Mouse (Mus musculus) lung, postnatal 14 days (tissue): ENCODE results near the gene Scrg1.
"Not testable (repeated sequence)": the region's sequence is repeated elsewhere in the genome, so short reads cannot be mapped to it uniquely, and the experiment has no call there.

Experiments used
- DNase-seq: peaks from one replicate; pipeline ENCODE4 v3.0.0; 2021

Gene Scrg1

GRCm38 (mm10) chr8:57457152-57457551, 1.4 kb downstream of the Scrg1 start:
- DNase-seq, result no peak

GRCm38 (mm10) chr8:57457942-57458341, 2.2 kb downstream of the Scrg1 start:
- DNase-seq, result no peak

GRCm38 (mm10) chr8:57462839-57463238, 7.1 kb downstream of the Scrg1 start:
- DNase-seq, result no peak

GRCm38 (mm10) chr8:57463757-57464156, 8.0 kb downstream of the Scrg1 start:
- no peak for DNase-seq

GRCm38 (mm10) chr8:57468624-57469023, 12.9 kb downstream of the Scrg1 start:
- peak; percentile 43 for DNase-seq

GRCm38 (mm10) chr8:57470863-57471262, 15.1 kb downstream of the Scrg1 start:
- no peak for DNase-seq

- no peak for DNase-seq
Measured at GRCm38 (mm10) chr8:57473751-57474150, 18.0 kb downstream of the Scrg1 start.

- DNase-seq, result no peak
Measured at GRCm38 (mm10) chr8:57478406-57478805, 22.7 kb downstream of the Scrg1 start.

- no peak for DNase-seq
Measured at GRCm38 (mm10) chr8:57479700-57480099, 24.0 kb downstream of the Scrg1 start.

GRCm38 (mm10) chr8:57480606-57481005, 24.9 kb downstream of the Scrg1 start:
- no peak for DNase-seq

GRCm38 (mm10) chr8:57486491-57487440, 31.0 kb downstream of the Scrg1 start:
- DNase-seq, result peak; percentile 48

GRCm38 (mm10) chr8:57487441-57488155, 31.9 kb downstream of the Scrg1 start, which contains the start of gene Sap30:
TSS of gene Sap30 (minus strand) at chr8:57487860.
- peak; percentile 97 for DNase-seq

GRCm38 (mm10) chr8:57488312-57488765, 32.6 kb downstream of the Scrg1 start:
- DNase-seq, result peak; percentile 66

- DNase-seq, result no peak
Measured at GRCm38 (mm10) chr8:57489366-57489765, 33.6 kb downstream of the Scrg1 start.

- no peak for DNase-seq
Measured at GRCm38 (mm10) chr8:57489896-57490295, 34.2 kb downstream of the Scrg1 start.

GRCm38 (mm10) chr8:57491873-57492272, 36.1 kb downstream of the Scrg1 start:
- DNase-seq, result no peak

- DNase-seq, result no peak
Measured at GRCm38 (mm10) chr8:57498494-57498846, 42.7 kb downstream of the Scrg1 start.

- DNase-seq, result peak; percentile 63
Measured at GRCm38 (mm10) chr8:57498847-57499511, 43.3 kb downstream of the Scrg1 start.

GRCm38 (mm10) chr8:57503641-57504040, 47.9 kb downstream of the Scrg1 start:
- DNase-seq, result peak; percentile 80

- not testable (repeated sequence) for DNase-seq
Measured at GRCm38 (mm10) chr8:57505500-57505899, 49.8 kb downstream of the Scrg1 start.

GRCm38 (mm10) chr8:57507556-57508063, 51.9 kb downstream of the Scrg1 start:
- DNase-seq, result no peak

- DNase-seq, result no peak
Measured at GRCm38 (mm10) chr8:57508657-57509056, 52.9 kb downstream of the Scrg1 start.

- DNase-seq, result no peak
Measured at GRCm38 (mm10) chr8:57510791-57511315, 55.1 kb downstream of the Scrg1 start.
